Mouse (Mus musculus) liver, postnatal 0 days (tissue): ENCODE results near the gene Zic2.

Experiments used
- CTCF ChIP-seq: sonication (generic); IDR thresholded peaks from 2 replicates; pipeline ENCODE4 v1.5.1; 2016; ENCODE audit warnings: antibody characterized with exemption, low read depth
- EP300 ChIP-seq: IDR thresholded peaks from 2 replicates; pipeline ENCODE4 v1.6.1; 2016; ENCODE audit warnings: antibody characterized with exemption, low read depth, mild to moderate bottlenecking

- TF ChIP-seq CTCF (no peak), EP300 (no peak)
Observed at GRCm38 (mm10) chr14:122487366-122487765, 12.1 kb downstream of the Zic2 start.
